Mouse (Mus musculus) liver, embryonic 11.5 days (tissue): ENCODE results near the gene Lsm7. TPM values are rescaled to one million over a fixed set of nuclear protein-coding genes. Genes with fewer than 3 reads are reported as not detected.
A peak's percentile ranks its signal among the peaks of the same experiment; 100 is the strongest.

Experiments
- ATAC-seq: fragments of 200-750 bp; cut with Nextera tagmentation; replicated peaks from 2 replicates; pipeline ENCODE4 v1.8.0; 2017; ENCODE audit warnings: moderate number of reproducible peaks, mild to moderate bottlenecking, moderate TSS enrichment, moderate library complexity; ENCODE audit not compliant: low FRiP score
- DNase-seq: peaks from one replicate; pipeline ENCODE4 v3.0.0-alpha.2; 2017; ENCODE audit warnings: low spot score
- H3K27ac ChIP-seq: fragments of 300-500 bp; sonication (generic); 2 replicates; pipeline ENCODE4 v1.5.1; 2014; ENCODE audit warnings: mild to moderate bottlenecking, low read depth, low read length, control low read depth
- H3K27me3 ChIP-seq: fragments of 300-500 bp; sonication (generic); replicated peaks from 2 replicates; pipeline ENCODE4 v1.6.1; 2014; ENCODE audit warnings: low read length, mixed read lengths; ENCODE audit not compliant: control insufficient read depth, insufficient read depth
- H3K36me3 ChIP-seq: fragments of 300-500 bp; sonication (generic); 2 replicates; pipeline ENCODE4 v1.6.1; 2014; ENCODE audit warnings: mild to moderate bottlenecking, low read length, moderate library complexity, mixed read lengths; ENCODE audit not compliant: control insufficient read depth, insufficient read depth
- H3K4me1 ChIP-seq: fragments of 300-500 bp; sonication (generic); replicated peaks from 2 replicates; pipeline ENCODE4 v1.6.1; 2014; ENCODE audit warnings: low read length, mixed read lengths; ENCODE audit not compliant: control insufficient read depth, insufficient read depth
- H3K4me2 ChIP-seq: fragments of 300-500 bp; sonication (generic); 2 replicates; pipeline ENCODE4 v1.6.1; 2014; ENCODE audit warnings: mild to moderate bottlenecking, control low read depth, moderate library complexity
- H3K4me3 ChIP-seq: fragments of 300-500 bp; sonication (generic); 2 replicates; pipeline ENCODE4 v1.5.1; 2014; ENCODE audit warnings: low read depth, low read length, control low read depth
- H3K9ac ChIP-seq: fragments of 300-500 bp; sonication (generic); 2 replicates; pipeline ENCODE4 v1.6.1; 2014; ENCODE audit warnings: low read depth, low read length, control low read depth
- H3K9me3 ChIP-seq: fragments of 300-500 bp; sonication (generic); 2 replicates; pipeline ENCODE4 v1.6.1; 2016; ENCODE audit warnings: low read length, inconsistent platforms, mixed read lengths; ENCODE audit not compliant: control insufficient read depth
- WGBS: fragments of 180-500 bp; shearing (Covaris S2); extraction: QIAGEN DNeasy Blood & Tissue Kit; methylation state at CpG from one replicate; pipeline ENCODE4 v1.1.7; 2014; 5-methylcytosine and 5-hydroxymethylcytosine counted together
- polyA plus RNA-seq: library from polyadenylated mRNA; unstranded; fragments of >200 nt; fragmentation: Nextera tagmentation; extraction: Ambion mirVana; gene quantifications from 2 replicates; pipeline ENCODE4 v1.2.1, GENCODE M21; 2014

The Lsm7 gene
- polyA plus RNA-seq, 1 experiment from 2014 or later, result 453 TPM

DNA sequence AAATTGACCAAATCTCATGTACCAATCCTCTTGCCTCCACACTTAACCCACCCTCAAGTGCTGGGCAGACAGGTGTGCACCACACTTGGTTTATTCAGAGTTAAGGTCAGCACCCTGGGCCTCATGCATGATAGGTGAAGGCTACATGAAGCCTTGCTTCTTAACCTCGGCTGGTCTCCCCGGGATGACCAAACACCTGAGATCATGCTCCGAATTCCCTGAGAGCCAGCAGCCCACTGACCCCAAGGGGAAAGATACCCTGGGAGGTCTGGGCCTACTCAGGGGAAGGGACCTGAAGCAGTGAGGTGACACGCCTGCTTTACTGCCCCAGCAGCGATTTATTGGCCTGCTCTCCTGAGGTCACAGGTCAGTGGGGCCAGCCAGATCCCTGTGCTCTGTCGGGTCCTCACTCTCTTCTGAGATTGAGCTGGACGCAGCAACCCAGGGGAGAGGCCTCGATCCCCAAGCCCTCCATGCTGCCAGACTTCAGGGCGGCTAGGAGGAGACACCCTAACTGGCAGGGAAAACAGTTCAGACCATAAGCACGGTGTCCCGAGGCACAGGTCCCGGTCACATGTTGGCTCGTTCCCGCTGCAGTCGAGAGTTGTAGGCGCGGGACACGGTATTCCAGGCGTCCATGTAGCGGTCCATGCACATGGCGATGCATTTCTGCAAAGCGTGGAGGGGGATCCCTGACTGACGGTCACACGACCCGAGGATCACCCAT is 44.7 kb upstream of the Lsm7 start:
- 11% methylated on average over 25 of the region's 25 CpGs for WGBS
- DNase-seq (no peak), ATAC-seq (no peak)
- H3K4me1 ChIP-seq, result peaks cover 31% of the 10 kb centered on the region
- no peaks in the 10 kb centered on the region for H3K27me3 ChIP-seq
- H3K9ac ChIP-seq, result peak overlapping the region; percentile 84
- H3K27ac ChIP-seq, result peak overlapping the region; percentile 78
- H3K4me2 ChIP-seq, result peak overlapping the region; percentile 99
- H3K4me3 ChIP-seq, result peak overlapping the region; percentile 86
- peaks cover 27% of the 10 kb centered on the region for H3K36me3 ChIP-seq
- no peaks in the 10 kb centered on the region for H3K9me3 ChIP-seq

DNA sequence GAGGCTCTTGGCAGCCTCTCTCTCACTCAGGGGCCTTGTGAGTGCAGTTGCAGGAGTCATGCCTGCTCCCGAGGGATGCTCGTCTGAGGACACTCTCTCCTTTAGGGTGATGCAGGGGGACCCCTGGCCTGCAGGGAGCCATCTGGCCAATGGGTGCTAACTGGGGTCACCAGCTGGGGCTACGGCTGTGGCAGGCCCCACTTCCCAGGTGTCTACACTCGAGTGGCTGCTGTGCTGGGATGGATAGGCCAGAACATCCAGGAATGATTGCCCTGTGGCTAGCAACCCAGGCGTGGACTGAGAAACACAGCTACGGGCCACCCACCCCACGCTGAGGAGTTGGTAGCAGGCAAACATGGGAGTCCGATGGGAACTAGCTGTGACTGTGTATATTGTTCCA is 44.1 kb upstream of the Lsm7 start:
- Histone ChIP-seq H3K36me3 (peaks cover 20% of the 10 kb centered on the region), H3K4me2 (peak overlapping the region; percentile 99), H3K4me3 (peak overlapping the region; percentile 86), H3K27ac (no peak overlapping the region), H3K9ac (peak overlapping the region; percentile 84; the same call in 1 of the 2 replicates), H3K27me3 (no peaks in the 10 kb centered on the region), H3K9me3 (no peaks in the 10 kb centered on the region), H3K4me1 (peaks cover 31% of the 10 kb centered on the region)
- ATAC-seq, result no peak
- no peak for DNase-seq
- 86% methylated on average over 8 of the region's 8 CpGs for WGBS

DNA sequence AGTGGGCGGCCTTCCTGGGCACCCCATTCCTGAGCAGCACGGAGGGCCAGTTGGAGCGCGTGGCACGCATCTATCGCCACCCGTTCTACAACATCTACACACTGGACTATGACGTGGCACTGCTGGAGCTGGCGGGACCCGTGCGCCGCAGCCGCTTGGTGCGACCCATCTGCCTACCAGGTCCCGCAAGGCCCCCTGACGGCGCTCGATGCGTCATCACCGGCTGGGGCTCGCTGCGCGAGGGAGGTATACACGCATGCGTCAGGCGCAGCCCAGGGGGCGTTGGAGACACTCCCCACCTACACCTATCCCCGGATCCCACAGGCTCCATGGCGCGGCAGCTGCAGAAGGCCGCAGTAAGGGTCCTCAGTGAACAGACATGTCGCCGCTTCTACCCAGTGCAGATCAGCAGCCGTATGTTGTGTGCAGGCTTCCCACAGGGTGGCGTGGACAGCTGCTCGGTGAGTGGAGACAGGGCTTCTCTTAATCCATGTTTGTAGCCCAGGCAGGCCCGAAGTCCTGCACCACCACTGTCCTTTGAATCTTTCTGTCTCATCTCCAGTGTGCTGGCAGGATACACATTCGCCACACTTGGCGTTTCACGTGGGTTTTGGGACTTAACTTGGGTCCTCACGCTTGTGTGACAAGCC is 43.0 kb upstream of the Lsm7 start:
- 0 out of 2 replicates have a peak overlapping the region, but pooled peaks have one; percentile 25 for H3K9ac ChIP-seq
- H3K4me2 ChIP-seq, result peak overlapping the region; percentile 47
- peaks cover 11% of the 10 kb centered on the region for H3K36me3 ChIP-seq
- H3K27ac ChIP-seq, result no peak overlapping the region
- 29% methylated on average over 41 of the region's 41 CpGs for WGBS
- ATAC-seq (no peak), DNase-seq (no peak)
- no peaks in the 10 kb centered on the region for H3K27me3 ChIP-seq
- peaks cover 31% of the 10 kb centered on the region for H3K4me1 ChIP-seq
- no peaks in the 10 kb centered on the region for H3K9me3 ChIP-seq
- peak overlapping the region; percentile 11; the same call in 1 of the 2 replicates for H3K4me3 ChIP-seq

DNA sequence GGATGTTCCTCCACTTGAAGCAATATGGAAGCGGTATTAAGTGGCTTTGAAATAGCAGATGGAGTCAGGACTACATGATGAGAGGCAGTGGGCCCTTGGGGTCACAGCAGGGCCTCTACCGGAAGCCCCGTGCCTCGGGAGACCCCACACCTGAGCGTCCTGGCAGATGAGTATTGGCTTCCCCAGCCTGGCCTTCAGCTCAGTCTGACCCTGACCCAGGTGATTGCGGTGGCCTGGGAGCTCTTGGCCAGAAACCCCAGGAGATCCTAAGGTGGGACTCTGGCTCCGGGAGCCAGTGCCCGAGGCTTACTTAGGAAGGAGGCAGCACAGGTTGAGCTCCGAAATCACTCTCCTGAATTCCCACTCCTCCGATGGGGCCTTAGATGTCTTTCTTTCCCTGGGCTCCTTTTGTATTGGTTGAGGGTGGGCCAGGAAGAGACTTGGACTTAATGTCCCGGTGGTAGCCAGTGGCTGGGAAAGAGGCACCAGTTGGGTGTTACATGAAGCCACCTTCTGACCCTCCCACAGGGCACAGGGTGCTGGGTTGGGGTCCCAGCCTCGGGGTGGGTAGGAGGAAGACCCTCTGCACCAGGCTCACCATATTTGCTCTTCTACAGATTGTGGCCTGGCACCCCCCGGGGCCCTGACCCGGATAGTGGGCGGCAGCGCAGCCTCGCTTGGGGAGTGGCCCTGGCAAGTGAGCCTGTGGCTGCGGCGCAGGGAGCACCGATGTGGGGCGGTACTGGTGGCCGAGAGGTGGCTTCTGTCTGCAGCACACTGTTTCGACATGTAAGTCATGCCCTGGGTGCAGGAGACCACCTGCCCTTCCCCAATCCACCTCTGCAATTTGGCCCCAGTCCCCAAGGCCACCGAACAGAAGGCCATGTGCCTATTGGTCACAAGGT is 41.8 kb upstream of the Lsm7 start:
- DNase-seq, result no peak
- no peak overlapping the region for H3K9ac ChIP-seq
- no peak for ATAC-seq

DNA sequence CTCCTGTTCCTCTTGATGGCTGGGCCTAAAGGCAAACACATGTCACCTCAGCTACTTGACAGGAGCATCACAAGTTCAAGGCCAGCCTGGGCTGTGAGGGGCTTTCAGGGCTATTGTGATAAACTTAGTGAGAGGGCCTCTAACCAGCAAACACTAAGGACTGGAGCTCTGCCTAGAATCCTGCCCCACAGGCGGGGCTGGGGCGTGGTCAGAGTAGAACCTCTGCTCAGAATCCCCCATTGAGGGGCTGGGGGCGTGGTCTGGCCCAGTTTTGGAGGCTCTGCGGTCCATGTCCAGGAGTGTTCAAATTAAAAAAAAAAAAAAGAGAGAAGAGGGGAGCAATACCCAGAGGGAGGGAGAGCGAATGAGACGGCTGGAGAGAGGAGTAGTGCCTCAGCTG is 40.7 kb upstream of the Lsm7 start:
- Histone ChIP-seq H3K4me3 (no peak overlapping the region), H3K36me3 (peaks cover 9% of the 10 kb centered on the region), H3K27ac (no peak overlapping the region), H3K9ac (no peak overlapping the region), H3K9me3 (no peaks in the 10 kb centered on the region), H3K4me2 (no peak overlapping the region), H3K27me3 (no peaks in the 10 kb centered on the region), H3K4me1 (peaks cover 27% of the 10 kb centered on the region)
- 80% methylated on average over 6 of the region's 6 CpGs for WGBS
- no peak for DNase-seq
- no peak for ATAC-seq

More for the DNA sequence above, 41.8 kb upstream of the Lsm7 start:
- Histone ChIP-seq H3K36me3 (peaks cover 9% of the 10 kb centered on the region), H3K27me3 (no peaks in the 10 kb centered on the region), H3K4me1 (peaks cover 31% of the 10 kb centered on the region), H3K9me3 (no peaks in the 10 kb centered on the region), H3K27ac (no peak overlapping the region), H3K4me3 (no peak overlapping the region), H3K4me2 (no peak overlapping the region)
- 69% methylated on average over 24 of the region's 24 CpGs for WGBS

DNA sequence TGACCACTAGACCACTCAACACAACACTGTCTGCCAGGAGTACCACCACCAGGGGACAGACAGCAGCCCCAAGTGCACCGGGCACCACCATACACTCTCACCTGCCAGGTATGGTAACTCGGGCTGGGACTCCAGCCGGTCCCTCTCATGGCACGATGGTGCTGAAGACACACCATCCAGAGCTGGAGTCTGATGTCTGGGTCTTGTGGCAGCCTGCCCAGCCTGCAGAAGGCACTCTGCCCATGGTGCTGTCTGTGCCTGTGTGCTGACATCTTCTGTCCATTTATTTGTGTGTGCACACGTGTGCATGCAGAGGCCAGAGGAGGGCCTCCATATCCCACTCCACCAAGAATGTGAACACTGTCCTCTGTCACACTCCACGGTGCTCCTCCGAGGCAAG is 40.1 kb upstream of the Lsm7 start:
- ATAC-seq, result no peak
- Histone ChIP-seq H3K27ac (no peak overlapping the region), H3K4me3 (no peak overlapping the region), H3K9ac (no peak overlapping the region), H3K27me3 (peaks cover 4% of the 10 kb centered on the region), H3K9me3 (no peaks in the 10 kb centered on the region), H3K4me1 (peaks cover 27% of the 10 kb centered on the region), H3K36me3 (peaks cover 9% of the 10 kb centered on the region), H3K4me2 (no peak overlapping the region)
- DNase-seq, result no peak
- WGBS, result 84% methylated on average over 7 of the region's 7 CpGs

DNA sequence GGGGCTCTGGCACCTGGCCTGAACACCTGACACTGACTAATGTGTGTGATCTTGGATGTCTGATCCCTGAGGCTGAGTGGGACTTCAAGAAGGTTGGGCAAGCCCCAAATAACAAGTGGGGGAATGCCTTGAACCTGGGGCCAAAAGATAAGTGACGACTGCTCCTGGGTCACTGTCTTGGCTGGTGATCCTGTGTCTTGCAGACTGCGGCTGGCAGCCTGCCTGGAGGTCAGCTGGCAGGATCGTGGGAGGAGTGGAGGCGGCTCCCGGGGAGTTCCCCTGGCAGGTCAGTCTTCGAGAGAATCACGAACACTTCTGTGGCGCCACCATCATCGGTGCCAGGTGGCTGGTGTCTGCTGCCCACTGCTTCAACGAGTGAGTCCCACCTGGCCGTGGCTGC is 32.2 kb upstream of the Lsm7 start:
- ATAC-seq (no peak), DNase-seq (no peak)
- H3K27ac ChIP-seq, result no peak overlapping the region
- no peak overlapping the region for H3K4me2 ChIP-seq
- no peak overlapping the region for H3K4me3 ChIP-seq
- no peak overlapping the region for H3K9ac ChIP-seq
- H3K4me1 ChIP-seq, result no peaks in the 10 kb centered on the region
- H3K9me3 ChIP-seq, result no peaks in the 10 kb centered on the region
- 68% methylated on average over 11 of the region's 11 CpGs for WGBS
- peaks cover 38% of the 10 kb centered on the region for H3K27me3 ChIP-seq
- H3K36me3 ChIP-seq, result no peaks in the 10 kb centered on the region

DNA sequence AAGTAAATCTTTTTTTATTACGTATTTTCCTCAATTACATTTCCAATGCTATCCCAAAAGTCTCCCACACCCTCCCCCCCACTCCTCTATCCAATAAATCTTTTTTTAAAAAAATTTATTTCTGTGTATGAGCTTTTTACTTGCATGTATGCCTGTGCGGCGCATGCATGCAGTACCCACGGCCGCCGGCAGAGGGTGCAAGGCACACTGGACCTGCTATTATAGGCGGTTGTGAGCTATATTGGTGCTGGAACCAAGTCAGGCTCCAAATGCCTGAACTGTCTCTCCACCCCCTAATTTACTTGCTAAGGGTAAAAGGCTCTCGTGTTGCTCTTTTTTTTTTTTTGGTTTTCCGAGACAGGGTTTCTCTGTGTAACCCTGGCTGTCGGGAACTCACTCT is 26.3 kb upstream of the Lsm7 start:
- no peak overlapping the region for H3K4me3 ChIP-seq
- H3K4me2 ChIP-seq, result no peak overlapping the region
- no peaks in the 10 kb centered on the region for H3K36me3 ChIP-seq
- no peak for ATAC-seq
- DNase-seq, result peak; percentile 78
- 18% methylated on average over 10 of the region's 10 CpGs for WGBS
- peaks cover 13% of the 10 kb centered on the region for H3K4me1 ChIP-seq
- no peak overlapping the region for H3K9ac ChIP-seq
- H3K9me3 ChIP-seq, result no peaks in the 10 kb centered on the region
- peaks cover 3% of the 10 kb centered on the region for H3K27me3 ChIP-seq
- H3K27ac ChIP-seq, result no peak overlapping the region
